Mouse (Mus musculus) embryonic facial prominence, embryonic 13.5 days (tissue): ENCODE data around the gene Pik3ca. TPM values are rescaled to one million over a fixed set of nuclear protein-coding genes. Genes with fewer than 3 reads are reported as not detected.

Experiments used
- ATAC-seq: fragments of 200-750 bp; cut with Nextera tagmentation; 2 replicates; pipeline ENCODE4 v1.8.0; 2017; ENCODE audit warnings: low read depth; ENCODE audit not compliant: insufficient number of reproducible peaks, insufficient read depth, low FRiP score, low TSS enrichment
- H3K27ac ChIP-seq: fragments of 300-500 bp; sonication (generic); 2 replicates; pipeline ENCODE4 v1.5.1; 2015; ENCODE audit warnings: moderate library complexity, mild to moderate bottlenecking, inconsistent platforms
- H3K27me3 ChIP-seq: fragments of 300-500 bp; sonication (generic); 2 replicates; pipeline ENCODE4 v1.6.1; 2015; ENCODE audit warnings: mild to moderate bottlenecking, inconsistent platforms
- H3K36me3 ChIP-seq: fragments of 300-500 bp; sonication (generic); 2 replicates; pipeline ENCODE4 v1.6.1; 2015; ENCODE audit warnings: mild to moderate bottlenecking, inconsistent platforms
- H3K4me1 ChIP-seq: fragments of 300-500 bp; sonication (generic); 2 replicates; pipeline ENCODE4 v1.6.1; 2015; ENCODE audit warnings: inconsistent platforms
- H3K4me2 ChIP-seq: fragments of 300-500 bp; sonication (generic); 2 replicates; pipeline ENCODE4 v1.6.1; 2015; ENCODE audit warnings: moderate library complexity, mild to moderate bottlenecking, inconsistent platforms
- H3K4me3 ChIP-seq: fragments of 300-500 bp; sonication (generic); 2 replicates; pipeline ENCODE4 v1.5.1; 2015; ENCODE audit warnings: mild to moderate bottlenecking, inconsistent platforms
- H3K9ac ChIP-seq: fragments of 300-500 bp; sonication (generic); 2 replicates; pipeline ENCODE4 v1.6.1; 2015; ENCODE audit warnings: mild to moderate bottlenecking, inconsistent platforms
- H3K9me3 ChIP-seq: fragments of 300-500 bp; sonication (generic); 2 replicates; pipeline ENCODE4 v1.6.1; 2016; ENCODE audit warnings: inconsistent platforms
- WGBS: fragments of 180-500 bp; shearing (Covaris S2); methylation state at CpG from one replicate; pipeline ENCODE4 v1.1.7; 2015; ENCODE audit warnings: mixed read lengths; 5-methylcytosine and 5-hydroxymethylcytosine counted together
- polyA plus RNA-seq: library from polyadenylated mRNA; unstranded; fragments of >200 nt; fragmentation: Nextera tagmentation; extraction: Ambion mirVana; gene quantifications from 2 replicates; pipeline ENCODE4 v1.2.1, GENCODE M21; 2015

Pik3ca gene
- polyA plus RNA-seq, 1 experiment from 2014 or later, result 12.8 TPM

DNA sequence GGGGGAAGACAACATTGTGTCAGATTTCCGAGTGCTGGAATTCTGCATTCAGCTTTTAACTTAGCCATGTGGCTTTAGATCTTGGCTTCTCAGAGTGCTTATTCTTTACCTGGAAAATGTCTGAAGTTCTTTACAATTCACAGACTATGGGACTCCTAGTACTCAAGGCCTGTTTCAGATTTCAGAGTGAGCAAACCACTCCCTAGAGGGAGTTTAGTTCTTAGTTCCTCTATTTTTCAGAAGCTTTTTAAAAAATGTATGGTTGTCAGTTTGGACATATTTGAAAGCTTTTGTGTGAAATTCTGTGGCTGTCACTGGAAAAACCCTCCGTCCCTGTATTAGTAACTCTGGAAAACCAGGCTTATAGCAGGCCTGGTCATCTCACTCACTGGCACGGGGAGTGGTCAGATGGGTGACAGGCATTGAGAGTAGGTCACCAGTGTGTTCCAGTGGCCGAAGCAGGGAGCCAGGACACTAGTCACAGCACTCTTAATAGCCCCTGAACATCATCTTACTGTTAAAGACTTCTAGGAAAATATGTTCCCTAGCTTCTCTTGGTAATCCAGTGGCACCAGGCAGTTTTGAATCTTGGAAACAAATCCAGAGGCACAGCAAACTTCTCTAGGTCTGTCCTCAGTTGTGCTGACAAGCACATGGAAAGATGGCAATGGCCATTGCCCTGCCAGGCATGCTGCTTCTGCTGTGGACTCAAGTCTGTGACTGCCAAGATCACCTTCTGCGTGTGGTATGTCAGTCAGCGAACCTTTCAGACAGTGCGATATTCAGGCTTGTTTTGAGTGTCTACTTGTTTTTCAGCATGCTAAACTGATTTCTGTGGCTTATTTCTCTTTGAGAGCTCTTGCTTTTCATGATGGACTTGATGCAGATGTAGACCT is 5.8 kb downstream of the Pik3ca start:
- Histone ChIP-seq H3K9ac (no peak overlapping the region), H3K27me3 (no peaks in the 10 kb centered on the region), H3K36me3 (no peaks in the 10 kb centered on the region), H3K27ac (no peak overlapping the region), H3K9me3 (no peaks in the 10 kb centered on the region), H3K4me3 (no peak overlapping the region), H3K4me2 (no peak overlapping the region), H3K4me1 (peaks cover 50% of the 10 kb centered on the region)
- ATAC-seq, result no peak
- 60% methylated on average over 7 of the region's 7 CpGs for WGBS

DNA sequence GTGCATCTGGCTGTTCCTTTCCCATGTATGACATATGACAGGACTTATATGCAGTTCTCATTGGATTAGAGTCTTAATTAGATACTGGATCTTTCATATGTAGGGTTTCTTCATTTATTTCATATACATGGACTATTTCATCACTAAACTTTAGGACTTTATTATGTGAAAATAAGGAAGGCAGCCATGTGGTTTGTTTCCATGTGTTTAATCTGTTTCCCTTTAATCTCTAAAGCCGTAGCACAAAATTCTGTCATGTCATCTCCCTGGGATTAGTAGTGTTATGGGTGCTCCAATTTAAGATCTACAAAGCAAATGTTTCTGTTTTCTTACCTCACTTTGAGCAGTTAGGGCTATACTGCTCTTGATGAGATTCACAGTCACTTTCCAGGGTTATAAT is 8.2 kb downstream of the Pik3ca start:
- no peak for ATAC-seq

DNA sequence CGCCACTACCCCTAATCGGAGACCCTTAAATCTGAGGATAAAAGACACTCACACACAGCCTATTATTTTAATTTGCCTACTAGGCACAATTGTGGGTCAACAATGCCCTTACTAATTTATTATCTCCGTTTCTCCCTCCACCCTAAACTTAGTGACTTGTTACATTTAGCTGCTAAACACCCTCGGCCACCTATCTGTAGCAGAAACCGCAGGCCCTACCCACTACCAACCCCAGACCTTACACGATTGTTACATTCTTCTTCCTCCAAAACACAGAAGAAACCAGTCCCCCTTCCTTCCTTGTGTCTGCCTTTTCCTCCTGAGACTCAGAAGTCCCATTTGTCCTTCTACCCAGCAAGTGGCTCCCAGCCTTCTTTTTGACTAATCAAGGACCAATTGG is 9.3 kb downstream of the Pik3ca start:
- no peak for ATAC-seq
- no peaks in the 10 kb centered on the region for H3K36me3 ChIP-seq
- H3K4me2 ChIP-seq, result no peak overlapping the region
- 84% methylated on average over 6 of the region's 6 CpGs for WGBS
- no peaks in the 10 kb centered on the region for H3K27me3 ChIP-seq
- no peaks in the 10 kb centered on the region for H3K9me3 ChIP-seq
- H3K4me1 ChIP-seq, result peaks cover 36% of the 10 kb centered on the region
- H3K4me3 ChIP-seq, result no peak overlapping the region
- no peak overlapping the region for H3K27ac ChIP-seq
- no peak overlapping the region for H3K9ac ChIP-seq

More for the DNA sequence above, 8.2 kb downstream of the Pik3ca start:
- Histone ChIP-seq H3K27me3 (no peaks in the 10 kb centered on the region), H3K4me3 (no peak overlapping the region), H3K9ac (no peak overlapping the region), H3K27ac (no peak overlapping the region), H3K9me3 (no peaks in the 10 kb centered on the region), H3K4me2 (no peak overlapping the region), H3K36me3 (no peaks in the 10 kb centered on the region), H3K4me1 (peaks cover 38% of the 10 kb centered on the region)
- WGBS, result 69% methylated on average over 1 of the region's 1 CpGs

DNA sequence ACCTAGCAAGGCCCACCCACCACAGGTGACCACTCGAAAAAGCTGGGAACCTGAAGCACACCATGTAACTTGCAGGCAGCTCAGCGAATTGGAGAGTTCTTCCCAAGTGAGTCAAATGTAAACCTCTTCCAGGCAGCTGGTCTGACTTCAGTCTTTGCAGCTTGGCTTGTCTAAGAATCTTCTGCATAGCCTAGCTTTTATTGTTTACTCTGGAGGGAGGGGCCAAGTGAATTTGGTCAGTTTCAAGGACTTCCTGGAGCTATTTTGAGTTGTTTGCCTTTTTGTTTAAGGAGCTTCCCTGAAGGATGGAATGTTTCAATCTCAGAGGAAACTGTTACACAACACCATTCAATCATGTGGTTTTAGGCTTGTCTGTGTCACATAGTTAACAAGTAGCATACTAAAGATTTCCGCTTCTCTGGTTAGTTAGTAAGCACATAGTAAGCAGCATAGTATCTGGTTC is 11.4 kb downstream of the Pik3ca start:
- Histone ChIP-seq H3K4me1 (peaks cover 39% of the 10 kb centered on the region), H3K4me3 (no peak overlapping the region), H3K9me3 (no peaks in the 10 kb centered on the region), H3K27me3 (no peaks in the 10 kb centered on the region), H3K9ac (no peak overlapping the region), H3K27ac (no peak overlapping the region), H3K36me3 (no peaks in the 10 kb centered on the region), H3K4me2 (no peak overlapping the region)
- no peak for ATAC-seq
- 85% methylated on average over 3 of the region's 3 CpGs for WGBS

DNA sequence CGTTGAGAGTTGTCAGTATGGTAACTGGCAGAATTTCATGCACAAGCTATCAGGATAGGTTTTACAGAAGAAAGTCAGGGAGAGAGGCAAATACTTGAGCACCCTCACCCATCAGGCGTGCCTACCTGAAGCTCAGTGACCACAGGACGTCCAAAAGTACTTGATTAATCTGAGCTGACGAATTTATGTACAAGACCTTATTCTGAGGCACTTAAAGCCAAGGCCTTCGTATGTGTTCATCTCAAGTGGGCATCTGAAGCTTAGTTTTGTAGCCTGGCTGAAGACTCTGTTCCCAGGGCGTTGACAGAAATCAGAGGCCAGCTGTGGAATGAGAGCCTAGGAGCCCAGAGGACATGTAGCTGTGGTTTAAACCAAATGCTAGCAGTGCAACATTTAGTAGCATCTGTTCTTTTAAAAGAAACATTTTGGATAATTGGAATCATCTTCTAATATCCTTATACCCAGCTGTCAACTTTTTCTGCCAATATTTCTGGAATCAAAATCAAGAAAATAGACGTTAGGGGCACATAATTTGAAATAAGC is 15.1 kb downstream of the Pik3ca start:
- Histone ChIP-seq H3K36me3 (no peaks in the 10 kb centered on the region), H3K4me1 (peaks cover 45% of the 10 kb centered on the region), H3K4me2 (no peak overlapping the region), H3K4me3 (no peak overlapping the region), H3K9ac (no peak overlapping the region), H3K9me3 (no peaks in the 10 kb centered on the region), H3K27ac (no peak overlapping the region), H3K27me3 (no peaks in the 10 kb centered on the region)
- no peak for ATAC-seq
- 64% methylated on average over 7 of the region's 7 CpGs for WGBS

DNA sequence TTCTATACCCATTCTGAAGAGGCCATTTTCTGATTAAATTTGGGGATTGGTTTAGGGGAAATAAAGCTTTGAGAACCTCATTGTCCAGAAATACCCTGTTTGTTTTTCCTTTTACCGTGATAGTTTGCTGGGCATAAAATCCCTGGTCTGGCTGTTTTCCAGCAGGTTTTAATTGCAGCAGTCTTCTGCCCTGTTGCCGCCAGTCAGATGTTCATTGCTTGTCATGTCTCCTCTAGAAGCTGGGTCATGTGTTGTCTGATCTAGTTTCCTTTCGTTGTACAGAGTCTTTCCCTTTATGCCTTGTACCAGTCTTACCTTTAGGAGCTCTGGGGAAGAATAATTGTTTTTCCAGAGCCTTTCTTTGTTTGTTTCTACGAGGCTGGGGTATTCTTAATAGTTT is 16.9 kb downstream of the Pik3ca start:
- H3K36me3 ChIP-seq, result no peaks in the 10 kb centered on the region
- WGBS, result 41% methylated on average over 4 of the region's 4 CpGs
- H3K4me2 ChIP-seq, result no peak overlapping the region
- H3K27ac ChIP-seq, result no peak overlapping the region
- no peak overlapping the region for H3K9ac ChIP-seq
- peaks cover 36% of the 10 kb centered on the region for H3K4me1 ChIP-seq
- no peak for ATAC-seq
- no peaks in the 10 kb centered on the region for H3K9me3 ChIP-seq
- H3K4me3 ChIP-seq, result no peak overlapping the region
- H3K27me3 ChIP-seq, result no peaks in the 10 kb centered on the region

DNA sequence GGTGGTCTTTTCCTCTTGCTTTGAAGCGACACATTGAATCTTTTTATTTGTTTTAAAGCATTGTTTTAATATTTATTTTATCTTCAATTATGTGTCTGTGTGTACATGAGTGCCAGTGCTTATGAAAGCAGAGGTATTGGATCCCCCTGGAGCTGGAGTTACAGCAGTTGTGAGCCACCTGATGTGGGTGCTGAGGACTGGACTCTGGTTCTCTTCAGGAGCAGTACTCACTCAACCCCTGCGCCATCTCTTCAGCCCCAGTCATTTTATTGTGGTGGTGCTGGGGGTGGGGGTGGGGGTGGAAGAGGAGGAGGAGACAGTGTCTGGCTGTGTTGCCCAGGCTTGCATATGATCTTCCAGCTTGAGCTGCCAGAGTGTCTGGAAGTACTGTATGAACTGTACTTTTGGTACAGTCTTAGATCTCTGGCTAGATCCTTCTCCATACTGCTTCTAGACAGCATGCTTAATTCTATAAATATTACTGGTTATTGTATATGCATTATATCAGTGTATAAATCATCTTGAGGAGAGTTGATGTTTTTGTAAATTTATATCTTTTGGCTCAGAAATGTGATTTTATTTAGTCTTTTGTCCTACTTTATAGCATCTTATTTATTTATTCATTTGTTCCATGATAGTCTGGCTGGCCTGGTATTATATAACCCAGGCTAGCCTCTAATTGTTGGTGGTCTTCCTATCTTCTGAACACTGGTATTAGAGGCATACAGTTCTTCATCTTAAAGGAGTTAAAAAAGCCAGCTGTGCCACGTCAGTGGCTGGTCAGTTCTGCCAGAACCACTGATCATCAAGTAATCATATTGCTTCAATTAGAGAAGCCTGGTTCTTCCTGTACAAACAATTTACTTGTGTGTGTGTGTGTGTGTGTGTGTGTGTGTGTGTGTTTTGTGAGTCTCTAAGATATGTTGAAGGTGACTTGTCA is 18.2 kb downstream of the Pik3ca start:
- no peaks in the 10 kb centered on the region for H3K27me3 ChIP-seq
- peaks cover 36% of the 10 kb centered on the region for H3K4me1 ChIP-seq
- H3K36me3 ChIP-seq, result no peaks in the 10 kb centered on the region
- H3K9ac ChIP-seq, result no peak overlapping the region
- H3K9me3 ChIP-seq, result no peaks in the 10 kb centered on the region
- 0 out of 2 replicates have a peak overlapping the region, but pooled peaks have one; percentile 22 for H3K27ac ChIP-seq
- H3K4me3 ChIP-seq, result no peak overlapping the region
- no peak overlapping the region for H3K4me2 ChIP-seq
- ATAC-seq, result no peak
- WGBS, result 53% methylated on average over 3 of the region's 3 CpGs

DNA sequence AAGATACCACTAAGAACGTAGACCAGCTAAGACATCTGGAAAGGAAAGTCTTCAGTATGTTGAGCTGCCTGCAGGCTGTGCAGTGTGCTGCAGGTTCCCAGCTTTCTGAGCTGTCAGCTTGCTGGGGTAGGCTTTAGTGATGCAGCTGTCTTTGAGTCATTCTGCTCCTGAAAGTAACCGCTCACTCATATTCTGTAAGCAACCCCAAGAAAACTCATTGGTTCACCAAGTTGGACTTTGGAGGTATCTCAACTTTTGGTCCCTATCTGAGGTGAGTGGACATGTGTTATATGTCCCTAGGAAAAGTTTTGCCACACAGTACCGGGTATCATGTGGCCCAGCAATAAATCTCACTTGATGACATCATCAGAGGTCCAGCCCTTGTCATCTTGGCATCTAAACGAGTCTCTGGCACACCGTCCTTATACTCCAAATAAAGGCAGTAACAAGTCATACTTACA is 20.3 kb downstream of the Pik3ca start:
- 83% methylated on average over 5 of the region's 5 CpGs for WGBS
- H3K4me2 ChIP-seq, result no peak overlapping the region
- H3K9ac ChIP-seq, result no peak overlapping the region
- no peak for ATAC-seq
- H3K4me3 ChIP-seq, result no peak overlapping the region
- no peak overlapping the region for H3K27ac ChIP-seq
- peaks cover 28% of the 10 kb centered on the region for H3K4me1 ChIP-seq
- H3K27me3 ChIP-seq, result no peaks in the 10 kb centered on the region
- H3K9me3 ChIP-seq, result no peaks in the 10 kb centered on the region
- no peaks in the 10 kb centered on the region for H3K36me3 ChIP-seq

DNA sequence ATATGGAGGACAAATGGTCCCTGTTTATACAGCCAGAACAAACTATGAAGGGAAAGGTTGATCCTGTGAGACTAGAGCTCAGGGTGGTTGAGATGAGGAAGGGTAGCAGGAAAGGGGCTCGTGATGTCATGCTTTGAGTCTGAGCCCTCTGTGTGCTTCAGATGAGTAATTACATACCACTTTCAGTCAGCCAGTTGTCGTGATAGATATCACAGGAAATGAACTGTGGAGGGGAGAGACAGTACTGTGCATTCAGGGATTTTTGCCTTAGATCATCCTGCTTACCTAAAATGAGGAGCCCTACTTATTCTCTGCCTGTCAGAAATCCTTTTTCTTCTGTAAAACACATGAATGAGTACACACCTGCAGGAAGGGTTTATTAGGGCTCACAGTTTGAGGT is 22.4 kb downstream of the Pik3ca start:
- no peak overlapping the region for H3K9ac ChIP-seq
- no peak for ATAC-seq
- WGBS, result 66% methylated on average over 2 of the region's 2 CpGs

DNA sequence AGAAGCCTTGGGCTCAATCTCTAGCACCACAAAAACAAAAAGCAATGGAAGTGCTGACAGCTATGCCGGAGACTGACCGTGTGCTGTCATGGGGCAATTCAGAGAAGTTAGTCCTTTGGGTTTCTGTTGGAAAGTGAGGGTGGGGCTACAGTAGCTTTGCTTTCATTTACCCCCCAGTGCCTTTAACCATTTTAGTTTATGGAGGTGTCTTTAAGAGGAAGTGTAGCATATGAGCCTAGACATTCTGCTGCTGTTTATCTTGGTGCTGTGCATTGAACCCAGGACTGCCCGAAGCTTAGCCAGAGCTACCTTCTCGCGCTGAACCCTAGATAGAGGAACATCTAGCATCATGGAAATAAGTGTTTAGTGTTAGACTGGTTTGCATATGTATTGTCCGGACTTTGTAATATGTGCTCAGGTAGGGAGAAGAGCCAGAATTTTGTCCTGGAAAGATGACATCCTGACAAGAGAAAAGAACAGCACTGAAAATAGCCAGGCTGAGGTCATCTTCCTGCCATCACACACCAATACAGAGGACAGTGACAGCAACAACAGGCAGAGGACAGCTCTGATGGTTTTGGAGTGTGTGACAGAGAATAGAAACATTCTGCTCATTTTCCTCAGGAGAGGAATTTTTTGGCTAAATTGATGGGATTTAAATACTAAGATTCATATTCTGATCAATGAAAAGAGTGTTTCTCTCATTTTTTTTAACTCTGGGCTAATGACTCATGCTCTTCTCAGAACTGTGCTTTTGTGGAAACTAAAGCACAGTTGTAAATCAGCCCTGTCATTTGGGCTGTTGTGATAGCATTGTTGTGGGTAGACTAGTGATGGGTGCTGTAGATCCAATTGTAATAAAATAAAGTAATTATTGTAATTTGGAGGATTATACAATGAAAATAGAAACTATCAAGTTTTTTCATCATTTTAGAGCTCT is 23.9 kb downstream of the Pik3ca start:
- no peak overlapping the region for H3K4me3 ChIP-seq
- no peak overlapping the region for H3K4me2 ChIP-seq
- no peak overlapping the region for H3K27ac ChIP-seq
- 95% methylated on average over 6 of the region's 6 CpGs for WGBS
- H3K27me3 ChIP-seq, result no peaks in the 10 kb centered on the region
- H3K4me1 ChIP-seq, result peaks cover 3% of the 10 kb centered on the region
- no peaks in the 10 kb centered on the region for H3K9me3 ChIP-seq
- no peak for ATAC-seq
- peaks cover 7% of the 10 kb centered on the region for H3K36me3 ChIP-seq
- H3K9ac ChIP-seq, result no peak overlapping the region

More for the DNA sequence above, 22.4 kb downstream of the Pik3ca start:
- Histone ChIP-seq H3K36me3 (peaks cover 4% of the 10 kb centered on the region; the same call in 1 of the 2 replicates), H3K4me2 (no peak overlapping the region), H3K9me3 (no peaks in the 10 kb centered on the region), H3K27me3 (no peaks in the 10 kb centered on the region), H3K4me1 (peaks cover 14% of the 10 kb centered on the region), H3K27ac (no peak overlapping the region), H3K4me3 (no peak overlapping the region)
